Mouse (Mus musculus) urinary bladder, adult 2 months (tissue): Measurements from ENCODE around the gene Pkig. TPM values are rescaled to one million over a fixed set of nuclear protein-coding genes. Genes with fewer than 3 reads are reported as not detected.
"Not testable (repeated sequence)": the region's sequence is repeated elsewhere in the genome, so short reads cannot be mapped to it uniquely, and the experiment has no call there.

Experiments
- DNase-seq: peaks from one replicate; pipeline ENCODE4 v3.0.0; 2022; ENCODE audit warnings: low spot score
- polyA plus RNA-seq: library from polyadenylated mRNA; depleted of rRNA; stranded (reverse); fragments of >200 nt; gene quantifications from 2 replicates; pipeline ENCODE4 v1.2.3, GENCODE M21; 2012; rRNA removed

Gene Pkig
- polyA plus RNA-seq, result 83.9 and 114 TPM in 2 replicates

DNA sequence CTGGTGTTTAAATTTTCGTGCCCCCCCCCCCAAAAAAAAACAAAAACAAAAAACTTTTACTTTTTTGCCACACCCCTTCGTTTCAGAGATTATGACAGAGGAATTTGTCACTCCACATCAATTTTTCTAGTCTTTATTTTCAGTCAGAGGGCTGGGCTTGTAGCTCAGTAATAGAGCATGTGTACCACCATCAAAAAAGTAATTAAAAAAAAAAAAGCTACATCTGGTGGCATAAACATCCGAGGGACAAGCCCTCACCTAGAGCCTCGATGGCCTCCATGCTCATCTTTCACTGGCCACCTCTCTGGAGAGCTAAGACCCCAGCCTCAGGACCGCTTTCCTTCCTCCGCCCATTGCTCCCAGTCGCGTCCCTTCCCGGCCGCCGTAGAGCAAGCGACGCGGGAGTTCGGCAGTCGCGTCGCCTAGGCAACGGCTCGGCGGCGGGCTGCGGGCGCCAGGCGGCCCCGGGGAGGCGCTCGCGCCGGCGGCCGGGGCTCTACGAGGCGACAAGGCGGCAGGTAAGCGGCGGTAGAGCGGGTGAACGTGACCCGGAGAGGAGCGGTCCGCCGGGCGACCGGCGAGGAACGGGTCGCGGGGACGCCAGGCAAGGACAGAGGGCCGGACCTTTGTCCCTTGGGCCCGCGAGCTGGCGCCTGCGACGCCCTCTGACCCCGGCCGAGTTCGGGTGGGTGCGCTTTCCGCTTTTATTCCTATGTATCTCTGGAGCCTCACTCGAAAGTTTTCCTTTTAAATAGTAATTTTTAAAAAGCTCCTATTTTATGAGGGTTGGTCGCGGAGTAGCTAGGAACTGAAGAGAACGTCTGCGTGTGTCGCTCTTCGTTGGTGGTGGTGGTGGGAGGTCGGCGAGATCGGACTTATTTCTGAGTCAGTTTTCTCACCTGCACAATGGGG is at the start of gene Pkig:
Pkig (plus strand) TSS at position 412 of the 912 bp plus-strand sequence.
- peak; percentile 74 for DNase-seq

GRCm38 (mm10) chr2:163609281-163609975 is 48.8 kb upstream of the Pkig start:
- DNase-seq, result no peak

DNA sequence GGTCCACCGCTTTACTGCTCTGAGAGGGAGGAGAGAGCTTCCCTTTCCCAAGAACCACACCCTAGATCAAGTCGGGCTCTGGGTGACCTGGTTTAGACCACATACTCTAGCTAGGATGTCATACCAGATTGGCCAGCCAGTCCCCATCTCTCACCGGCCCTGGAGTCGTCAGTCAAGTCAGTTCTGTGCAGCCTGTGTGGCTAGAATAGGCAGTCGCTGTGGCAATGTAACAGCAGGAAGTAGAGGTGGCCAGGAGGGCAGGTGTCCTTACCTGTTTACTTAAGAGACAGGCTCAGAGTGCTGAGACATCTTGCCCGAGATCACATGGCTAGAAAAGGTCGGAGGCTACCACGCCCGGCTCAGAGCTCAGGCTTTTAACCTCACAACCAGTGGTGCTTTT is 47.0 kb upstream of the Pkig start:
- no peak for DNase-seq

DNA sequence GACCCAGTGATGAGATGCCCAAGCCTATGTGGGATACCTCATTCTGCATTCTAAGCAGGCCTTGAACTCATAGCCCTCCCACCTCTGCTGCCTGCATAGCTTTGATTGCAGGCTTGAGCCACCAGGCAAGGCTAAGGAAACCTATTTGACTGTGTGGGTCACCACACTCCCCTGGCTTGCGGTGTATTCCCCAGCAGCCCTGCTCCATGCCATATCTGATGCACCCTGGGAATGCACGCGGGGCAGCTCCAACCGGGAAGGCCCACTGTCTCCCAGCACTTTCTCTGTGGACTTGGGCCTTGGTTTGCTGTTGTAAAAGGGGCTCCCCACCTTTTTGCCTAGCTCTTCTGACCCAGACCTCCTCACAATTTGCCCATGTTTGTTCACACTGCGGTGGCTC is 45.0 kb upstream of the Pkig start:
- DNase-seq, result no peak

- no peak for DNase-seq
Observed at GRCm38 (mm10) chr2:163613990-163614389, 44.2 kb upstream of the Pkig start.

GRCm38 (mm10) chr2:163615401-163615800 is 42.8 kb upstream of the Pkig start:
- no peak for DNase-seq

GRCm38 (mm10) chr2:163615906-163616651 is 42.1 kb upstream of the Pkig start:
- no peak for DNase-seq

DNA sequence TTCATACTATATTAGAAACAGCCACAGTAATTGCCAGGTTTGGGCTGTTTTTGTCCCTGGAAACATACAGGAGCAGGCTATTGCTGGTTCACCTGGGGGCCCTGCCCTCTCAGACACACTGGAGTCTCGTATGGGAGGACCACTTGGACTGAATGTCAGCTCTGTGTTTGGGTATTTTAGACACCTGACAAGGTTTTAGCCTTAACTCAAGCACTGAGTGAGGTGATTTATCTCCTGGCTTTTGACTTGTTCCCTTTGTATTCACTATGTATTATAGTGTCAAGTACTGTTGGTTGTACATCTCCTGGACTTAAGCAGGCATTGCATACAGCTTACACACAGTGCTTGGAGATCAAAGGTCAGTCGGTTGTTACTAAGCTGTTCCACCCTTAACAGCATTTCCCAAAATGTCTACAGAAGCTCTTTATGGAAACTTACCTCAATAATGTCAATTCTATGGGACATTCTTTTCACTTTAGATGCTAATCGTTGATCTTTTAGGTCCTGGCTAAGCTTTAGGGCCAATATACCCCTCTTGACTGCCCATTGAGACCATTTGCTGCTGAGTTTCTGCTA is 41.4 kb upstream of the Pkig start:
- DNase-seq, result no peak

DNA sequence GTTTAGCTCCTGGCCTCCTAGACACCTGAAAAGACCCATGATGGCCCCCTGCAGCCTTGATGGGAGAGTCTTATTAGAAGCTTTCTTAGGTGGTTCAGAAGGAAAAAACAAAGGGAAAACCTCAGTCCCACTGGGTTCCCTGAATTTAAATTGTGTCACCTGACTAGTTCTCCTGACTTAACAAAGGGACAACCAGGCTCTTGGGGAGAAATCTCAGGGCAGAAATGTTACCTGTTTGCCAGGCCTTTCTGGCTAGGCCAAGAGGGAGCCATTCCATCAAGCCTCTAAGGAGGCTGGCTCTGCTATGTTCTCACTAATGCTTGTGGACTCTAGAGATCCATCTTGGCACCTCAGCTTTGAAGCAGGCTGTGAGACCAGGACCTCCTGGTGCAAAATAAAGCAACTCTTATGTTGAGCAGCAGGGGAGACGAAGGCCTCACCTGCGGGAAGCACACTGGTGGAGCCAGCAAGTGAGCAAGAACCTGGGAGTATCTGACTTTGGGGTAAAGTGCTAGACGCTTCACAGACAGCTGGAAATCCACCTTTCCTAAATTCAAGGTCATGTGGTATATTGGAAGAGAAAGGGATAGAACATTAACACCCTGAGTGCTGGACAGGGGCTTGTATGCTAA is 40.8 kb upstream of the Pkig start:
- no peak for DNase-seq

DNA sequence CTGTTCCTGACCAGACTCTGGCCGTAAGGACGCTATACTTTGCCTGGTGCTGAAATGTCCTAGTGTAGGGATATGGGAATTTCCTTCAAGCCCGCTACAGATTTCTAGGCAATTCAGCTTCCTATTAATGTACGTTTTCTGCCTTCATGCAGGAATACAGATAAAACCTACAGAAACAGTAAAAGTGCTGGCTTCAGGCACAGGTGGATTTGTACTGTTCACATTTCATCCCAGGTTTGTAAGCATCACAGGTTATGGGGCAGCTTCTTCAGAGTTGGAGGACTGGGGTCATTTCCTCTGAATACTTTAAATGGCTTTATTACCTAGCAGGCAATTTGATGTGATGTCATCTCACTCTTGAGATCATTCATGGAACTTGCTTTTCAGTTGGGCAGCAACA is 40.3 kb upstream of the Pkig start:
- DNase-seq, result no peak

DNA sequence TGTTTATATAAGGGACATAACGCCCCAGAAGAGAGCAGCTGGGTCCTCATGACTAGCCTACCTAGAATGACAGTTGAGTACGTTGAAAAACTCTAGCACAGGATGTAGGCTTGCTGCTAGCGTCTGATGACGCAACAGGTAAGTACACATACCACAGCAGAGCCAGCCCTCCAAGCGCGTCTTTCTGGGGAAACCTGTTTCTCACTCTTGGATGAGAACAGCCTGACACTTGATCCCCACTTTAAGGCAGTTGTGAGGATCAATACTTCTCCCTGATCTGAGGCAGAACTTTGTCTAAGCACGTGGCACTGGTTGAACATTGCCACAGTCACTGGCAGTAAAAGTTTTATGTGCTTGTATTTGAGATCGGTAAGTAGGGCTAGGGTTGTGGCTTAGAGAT is 37.7 kb upstream of the Pkig start:
- no peak for DNase-seq

DNA sequence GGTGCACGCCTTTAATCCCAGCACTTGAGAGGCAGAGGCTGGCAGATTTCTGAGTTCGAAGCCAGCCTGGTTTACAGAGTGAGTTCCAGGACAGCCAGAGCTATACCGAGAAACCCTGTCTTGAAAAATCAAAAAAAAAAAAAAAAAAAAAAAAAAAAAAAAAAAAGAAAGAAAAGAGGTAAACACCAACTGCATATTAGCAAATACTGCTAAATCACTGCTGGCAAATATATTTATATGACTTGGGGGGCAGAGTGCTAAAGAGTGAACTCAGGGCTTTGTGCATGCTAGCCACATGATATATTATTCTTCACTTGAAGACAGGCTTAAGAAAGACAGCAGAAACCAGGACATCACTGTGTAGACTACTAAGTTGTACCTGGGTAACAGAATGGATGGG is 36.8 kb upstream of the Pkig start:
- not testable (repeated sequence) for DNase-seq

GRCm38 (mm10) chr2:163631223-163631622 is 27.0 kb upstream of the Pkig start:
- no peak for DNase-seq

DNA sequence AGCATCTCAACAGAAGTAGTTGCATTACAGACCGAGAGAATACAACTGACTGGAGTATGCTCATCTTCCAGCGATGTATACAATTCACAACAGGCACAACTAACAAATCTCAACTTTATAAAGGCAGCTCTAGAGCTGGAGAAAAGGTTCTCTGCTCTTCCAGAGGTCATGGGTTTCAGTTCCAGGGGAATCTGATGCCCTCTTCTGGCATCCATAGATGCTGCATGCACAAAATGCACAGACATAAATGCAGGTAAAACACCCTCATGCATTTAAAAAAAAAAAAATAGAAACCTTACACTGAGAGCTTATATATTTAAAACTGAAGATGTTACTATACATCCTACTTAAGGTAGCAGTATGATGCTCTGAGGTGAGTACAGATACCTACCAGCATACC is 26.5 kb upstream of the Pkig start:
- DNase-seq, result no peak

DNA sequence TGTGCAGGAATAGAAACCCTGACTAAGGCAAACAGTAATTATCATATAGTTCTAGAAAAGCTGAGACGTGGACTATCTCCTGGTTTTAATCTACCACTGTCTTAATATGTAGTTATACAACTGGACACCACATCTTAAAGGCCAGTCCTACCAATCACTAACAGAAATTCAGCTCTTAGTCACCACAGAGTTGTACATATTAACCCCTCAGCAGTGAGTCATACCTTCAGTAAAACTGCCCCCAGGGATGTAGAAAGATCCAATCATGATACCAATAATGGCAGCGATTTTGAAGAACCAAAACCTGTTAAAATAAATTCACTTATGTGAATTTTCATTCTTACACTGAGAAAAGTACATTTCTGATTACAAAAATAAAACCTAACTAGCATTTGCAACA is 24.0 kb upstream of the Pkig start:
- DNase-seq, result no peak

DNA sequence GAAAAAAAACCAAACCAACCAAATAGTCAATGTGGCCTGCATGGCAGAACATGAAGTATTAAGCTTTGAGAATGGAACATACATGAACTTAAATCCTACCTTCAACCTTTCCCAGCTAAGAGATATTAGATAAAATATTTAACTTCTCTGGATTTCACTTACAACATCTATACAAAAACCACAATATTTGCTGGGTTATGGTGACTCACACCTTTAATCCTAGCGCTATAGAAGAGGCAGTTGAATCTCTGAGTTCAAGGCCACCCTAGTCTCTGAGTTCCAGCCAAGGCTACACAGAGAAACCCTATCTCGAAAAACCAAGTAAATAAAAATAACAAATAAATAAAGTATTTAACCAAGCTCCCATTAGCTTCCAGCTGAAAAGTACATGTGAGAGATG is 22.1 kb upstream of the Pkig start:
- no peak for DNase-seq

DNA sequence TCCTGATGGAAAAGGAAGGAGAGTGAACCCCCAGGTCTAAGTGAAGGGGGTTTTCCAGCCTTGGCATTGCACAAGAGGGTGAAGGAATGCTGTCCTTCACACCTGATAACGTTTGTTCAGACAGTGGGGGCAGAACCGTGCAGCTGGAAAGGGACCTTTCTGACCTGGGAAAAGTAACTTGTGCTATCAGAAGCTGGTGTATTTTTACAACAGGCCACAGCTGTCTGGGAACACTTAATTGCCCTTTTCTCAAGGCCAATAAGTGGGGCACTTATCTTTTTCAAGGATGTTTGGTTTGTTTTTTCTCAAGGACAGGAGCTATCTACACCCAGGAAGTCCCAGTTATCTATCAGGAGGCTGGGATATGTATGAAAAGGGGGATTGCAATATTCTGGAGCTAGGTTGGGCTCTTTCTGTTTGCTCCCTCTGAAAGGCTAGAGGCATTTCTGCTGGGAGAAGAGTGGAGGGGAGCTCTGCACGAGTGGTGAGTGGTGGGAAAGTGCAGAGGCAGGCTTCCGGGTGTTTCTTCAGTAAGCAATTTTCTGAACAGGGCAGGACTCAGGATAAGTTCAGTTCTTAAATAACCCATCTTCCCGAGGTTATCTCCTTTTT is 20.4 kb upstream of the Pkig start:
- no peak for DNase-seq

GRCm38 (mm10) chr2:163640493-163640892 is 17.7 kb upstream of the Pkig start:
- DNase-seq, result no peak

DNA sequence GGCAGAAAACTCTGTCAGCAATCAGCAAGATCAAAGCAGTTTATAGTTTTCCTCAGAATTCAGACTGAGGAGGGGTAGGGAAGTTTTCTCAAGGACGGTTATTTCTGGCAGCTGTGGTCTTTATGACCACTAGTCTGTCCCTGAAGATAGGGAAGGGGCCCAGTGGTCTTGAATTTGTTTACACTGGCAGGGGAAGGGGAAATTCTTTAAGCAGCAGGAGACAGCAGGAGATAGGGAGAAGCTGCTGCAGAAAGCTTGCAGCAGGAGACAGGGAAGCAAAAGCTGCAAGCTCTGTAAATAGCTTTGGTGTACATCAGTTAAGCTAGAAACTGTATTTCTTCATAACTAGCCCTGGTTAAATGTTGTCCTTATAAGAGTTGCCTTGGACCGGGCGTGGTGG is 16.5 kb upstream of the Pkig start:
- no peak for DNase-seq

DNA sequence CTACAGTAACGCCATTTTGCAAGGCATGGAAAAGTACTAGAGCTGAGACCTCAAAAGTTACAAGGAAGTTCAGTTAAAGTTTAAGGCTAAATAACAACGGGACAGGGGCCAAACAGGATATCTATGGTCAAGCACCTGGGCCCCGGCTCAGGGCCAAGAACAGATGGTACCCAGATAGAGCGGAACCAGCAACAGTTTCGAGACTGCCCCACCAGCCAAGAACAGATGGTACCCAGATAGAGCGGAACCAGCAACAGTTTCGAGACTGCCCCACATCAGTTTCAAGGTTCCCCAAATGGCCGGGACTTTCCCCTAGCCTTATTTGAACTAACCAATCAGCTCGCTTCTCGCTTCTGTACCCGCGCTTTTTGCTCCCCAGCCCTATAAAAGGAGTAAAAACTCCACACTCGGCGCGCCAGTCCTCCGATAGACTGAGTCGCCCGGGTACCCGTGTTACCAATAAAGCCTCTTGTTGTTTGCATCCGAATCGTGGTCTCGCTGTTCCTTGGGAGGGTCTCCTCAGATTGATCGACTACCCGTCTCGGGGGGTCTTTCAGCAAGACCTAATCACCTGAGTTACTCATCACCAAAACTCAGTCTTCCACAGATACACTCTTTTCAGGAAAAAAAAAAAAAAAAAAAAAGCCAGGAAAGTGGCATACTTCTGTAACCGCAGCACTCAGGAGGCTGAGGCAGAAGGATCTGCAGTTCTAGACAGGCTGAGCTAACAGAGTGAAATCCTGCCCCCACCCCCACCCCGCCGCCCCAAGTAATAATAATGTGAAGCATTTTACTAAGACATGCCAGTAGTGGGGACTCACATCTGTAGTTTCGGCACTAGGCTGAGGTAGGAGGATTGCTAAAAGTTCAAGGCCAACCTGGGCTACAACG is 15.3 kb upstream of the Pkig start:
- DNase-seq, result no peak
